Mouse (Mus musculus): ENCODE measurements around the gene Cblb. TPM values are rescaled to one million over a fixed set of nuclear protein-coding genes. Genes with fewer than 3 reads are reported as not detected.

Gene Cblb
- 100 to 1,000 TPM; 233 to 246 TPM for total RNA-seq (2023)

DNA sequence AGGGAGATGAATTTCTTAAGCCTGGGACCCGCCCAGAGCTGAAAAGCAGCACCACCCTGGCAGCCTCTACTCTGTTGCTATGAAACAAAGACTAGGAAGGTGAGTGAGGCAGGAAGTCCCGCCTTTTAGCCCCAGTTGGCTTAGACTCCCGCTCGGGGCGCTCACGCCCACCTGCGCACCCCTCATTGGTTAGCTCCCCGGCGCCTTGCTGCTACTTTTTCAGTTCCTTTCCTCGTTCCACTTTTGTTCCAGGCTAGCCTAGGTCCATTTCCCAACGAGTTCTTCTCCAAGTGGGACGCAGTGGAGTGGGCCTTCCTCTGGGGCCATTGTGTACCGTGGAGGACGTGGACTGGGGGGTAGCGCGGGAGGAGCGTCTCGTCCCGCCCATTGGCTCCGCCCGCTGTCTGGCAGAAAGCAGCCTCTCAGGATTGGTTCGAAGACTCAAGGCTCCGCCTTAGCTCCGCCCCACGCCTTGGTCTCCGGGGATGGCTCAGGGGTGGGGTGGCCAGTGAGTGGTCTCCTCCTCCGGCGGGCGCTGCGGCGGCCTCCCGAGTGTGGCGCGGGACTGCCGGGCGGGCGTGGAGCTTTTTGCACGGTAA lies at the start of gene Cblb:
Gene Cblb, plus strand, starts transcription at position 135 of the 599 bp plus-strand sequence.

Data from T-cell, adult 66 days (primary cell).